Mouse (Mus musculus): ENCODE results near the gene Pds5a. TPM values are rescaled to one million over a fixed set of nuclear protein-coding genes. Genes with fewer than 3 reads are reported as not detected.
A peak's percentile ranks its signal among the peaks of the same experiment; 100 is the strongest.

The Pds5a gene
- total and polyA plus RNA-seq, 3 experiments, result 87.3 to 188 (median 88.0) TPM

- H3K9me3 ChIP-seq (replicated peaks; ENCODE audit: insufficient read depth, low read length), result no peaks in the 10 kb centered on the region
- TF ChIP-seq ETS1 (IDR thresholded peaks at IDR 0.05; ENCODE audit: low read depth, low read length), result no peak
- TF ChIP-seq CTCF (IDR thresholded peaks at IDR 0.05 in 2 of 3, conservative IDR thresholded peaks at IDR 0.05 in 1 of 3; ENCODE audit: control insufficient read depth in 1 of 3, insufficient read depth in 1 of 3, low read depth in 2 of 3, low read length in 3 of 3, poor library complexity in 1 of 3, severe bottlenecking in 1 of 3), result no peak
- TF ChIP-seq ZNF384 (IDR thresholded peaks at IDR 0.05; ENCODE audit: low read depth, low read length), result no peak
- TF ChIP-seq UBTF (IDR thresholded peaks at IDR 0.05; ENCODE audit: borderline replicate concordance, insufficient read depth, low read depth, low read length), result no peak
- TF ChIP-seq KAT2A (conservative IDR thresholded peaks at IDR 0.05; ENCODE audit: low read depth, low read length), result no peak
- no peak for TF ChIP-seq BHLHE40 (IDR thresholded peaks at IDR 0.05; ENCODE audit: borderline replicate concordance, low read depth, low read length)
- TF ChIP-seq TCF12 (IDR thresholded peaks at IDR 0.05; ENCODE audit: low read depth, low read length), result no peak
- no peak for TF ChIP-seq RCOR1 (IDR thresholded peaks at IDR 0.05; ENCODE audit: low read depth, low read length)
- TF ChIP-seq MXI1 (IDR thresholded peaks at IDR 0.05; ENCODE audit: low read depth, low read length), result no peak
- TF ChIP-seq ZKSCAN1 (IDR thresholded peaks at IDR 0.05; ENCODE audit: low read depth, low read length), result no peak
- TF ChIP-seq E2F4 (IDR thresholded peaks at IDR 0.05; ENCODE audit: borderline replicate concordance, low read depth, low read length), result no peak
- TF ChIP-seq USF2 (IDR thresholded peaks at IDR 0.05; ENCODE audit: borderline replicate concordance in 1 of 2, insufficient read depth in 1 of 2, low read depth in 1 of 2, low read length in 2 of 2), result no peak
- no peak for TF ChIP-seq CHD1 (IDR thresholded peaks at IDR 0.05; ENCODE audit: low read depth, low read length)
- TF ChIP-seq SIN3A (IDR thresholded peaks at IDR 0.05; ENCODE audit: low read length), result no peak
- no peak for TF ChIP-seq TBP (IDR thresholded peaks at IDR 0.05; ENCODE audit: low read depth, low read length)
- H3K27ac ChIP-seq (ENCODE audit: control insufficient read depth, low read depth, low read length), result no peak overlapping the region
- H3K36me3 ChIP-seq (ENCODE audit: control insufficient read depth in 1 of 2, insufficient read depth in 2 of 2, low read length in 2 of 2), result peaks cover 4 to 21% of the 10 kb centered on the region in 2 experiments
- no peaks in the 10 kb centered on the region for H3K27me3 ChIP-seq (ENCODE audit: control insufficient read depth in 1 of 2, insufficient read depth in 2 of 2, low read length in 2 of 2)
- H3K9ac ChIP-seq (ENCODE audit: control insufficient read depth, low read depth, low read length, poor library complexity, severe bottlenecking), result no peak overlapping the region
- no peak for DNase-seq (ENCODE audit: low read depth, low spot score)
- peaks cover 8 to 20% of the 10 kb centered on the region in 2 experiments for H3K4me1 ChIP-seq (ENCODE audit: control insufficient read depth in 1 of 2, insufficient read depth in 2 of 2, low read length in 2 of 2)
- H3K4me3 ChIP-seq (ENCODE audit: control insufficient read depth in 1 of 2, insufficient read depth in 1 of 2, low read depth in 2 of 2, low read length in 2 of 2), result no peak overlapping the region
- H3K79me2 ChIP-seq (ENCODE audit: control insufficient read depth, insufficient read depth, low read length, poor library complexity), result peaks cover 30% of the 10 kb centered on the region
These were observed 2.0 kb upstream of the Pds5a start for GRCm38 (mm10) chr5:65700102-65700501.

GRCm38 (mm10) chr5:65699146-65699545, 1.1 kb upstream of the Pds5a start:
- no peaks in the 10 kb centered on the region for H3K27me3 ChIP-seq (ENCODE audit: control insufficient read depth in 1 of 2, insufficient read depth in 2 of 2, low read length in 2 of 2)
- peaks cover 11 to 22% of the 10 kb centered on the region in 2 experiments for H3K4me1 ChIP-seq (ENCODE audit: control insufficient read depth in 1 of 2, insufficient read depth in 2 of 2, low read length in 2 of 2)
- peak overlapping the region; percentile 98 for H3K9ac ChIP-seq (ENCODE audit: control insufficient read depth, low read depth, low read length, poor library complexity, severe bottlenecking)
- DNase-seq (ENCODE audit: low read depth, low spot score), result peak; percentile 60
- TF ChIP-seq NELFE (IDR thresholded peaks at IDR 0.05; ENCODE audit: low read depth, low read length), result no peak
- TF ChIP-seq EP300 (IDR thresholded peaks at IDR 0.05; ENCODE audit: low read depth in 1 of 2, low read length in 2 of 2), result no peak
- no peak for TF ChIP-seq GABPA (IDR thresholded peaks at IDR 0.05; ENCODE audit: low read depth, low read length)
- TF ChIP-seq MAZ (IDR thresholded peaks at IDR 0.05; ENCODE audit: low read depth, low read length), result 0 out of 2 replicates have a peak, but pooled peaks have one; percentile 10
- no peak for TF ChIP-seq TBP (IDR thresholded peaks at IDR 0.05; ENCODE audit: low read depth, low read length)
- peak overlapping the region; percentile 56 to 94 for H3K4me3 ChIP-seq (ENCODE audit: control insufficient read depth in 1 of 2, insufficient read depth in 1 of 2, low read depth in 2 of 2, low read length in 2 of 2)
- H3K36me3 ChIP-seq (ENCODE audit: control insufficient read depth in 1 of 2, insufficient read depth in 2 of 2, low read length in 2 of 2), result peaks cover 7 to 25% of the 10 kb centered on the region in 2 experiments
- no peaks in the 10 kb centered on the region for H3K9me3 ChIP-seq (replicated peaks; ENCODE audit: insufficient read depth, low read length)
- peaks cover 39% of the 10 kb centered on the region for H3K79me2 ChIP-seq (ENCODE audit: control insufficient read depth, insufficient read depth, low read length, poor library complexity)
- H3K27ac ChIP-seq (ENCODE audit: control insufficient read depth, low read depth, low read length), result peak overlapping the region; percentile 100

All from MEL (cell line).